Mouse (Mus musculus): ENCODE measurements around the gene Fbxl5. TPM values are rescaled to one million over a fixed set of nuclear protein-coding genes. Genes with fewer than 3 reads are reported as not detected.

Fbxl5 gene
- polyA plus RNA-seq, 1 experiment from 2014 or later = 85.1 TPM

GRCm38 (mm10) chr5:43818695-43819094 lies 2.7 kb downstream of the Fbxl5 start, which contains the start of gene Bst1:
TSS of gene Bst1 (plus strand) at chr5:43818885.
- ATAC-seq = no peak
- no peaks in the 10 kb centered on the region for H3K9me3 ChIP-seq (replicated peaks; ENCODE audit: control insufficient read depth, low read length, poor library complexity, severe bottlenecking)
- no peaks in the 10 kb centered on the region for H3K27me3 ChIP-seq (ENCODE audit: control insufficient read depth, insufficient read depth, low read depth, low read length)
- 54% methylated on average over 12 of the region's 12 CpGs for WGBS
- H3K9ac ChIP-seq (ENCODE audit: low read depth, low read length) = no peak within 1 kb of the TSS
- H3K4me1 ChIP-seq (ENCODE audit: control insufficient read depth, insufficient read depth, low read length) = no peaks in the 10 kb centered on the region
- H3K36me3 ChIP-seq (ENCODE audit: control insufficient read depth, insufficient read depth, low read length) = no peaks in the 10 kb centered on the region
- no peak within 1 kb of the TSS for H3K27ac ChIP-seq (ENCODE audit: low read length)
- H3K4me3 ChIP-seq (ENCODE audit: low read depth, low read length) = no peak within 1 kb of the TSS
- H3K4me2 ChIP-seq (ENCODE audit: low read length) = no peak within 1 kb of the TSS

- no peak for ATAC-seq
- no peak overlapping the region for H3K9ac ChIP-seq (ENCODE audit: low read depth, low read length)
- H3K9me3 ChIP-seq (replicated peaks; ENCODE audit: control insufficient read depth, low read length, poor library complexity, severe bottlenecking) = no peaks in the 10 kb centered on the region
- H3K27ac ChIP-seq (ENCODE audit: low read length) = no peak overlapping the region
- H3K4me2 ChIP-seq (ENCODE audit: low read length) = no peak overlapping the region
- 69% methylated on average over 1 of the region's 1 CpGs for WGBS
- H3K4me1 ChIP-seq (ENCODE audit: control insufficient read depth, insufficient read depth, low read length) = no peaks in the 10 kb centered on the region
- no peaks in the 10 kb centered on the region for H3K36me3 ChIP-seq (ENCODE audit: control insufficient read depth, insufficient read depth, low read length)
- H3K27me3 ChIP-seq (ENCODE audit: control insufficient read depth, insufficient read depth, low read depth, low read length) = no peaks in the 10 kb centered on the region
- H3K4me3 ChIP-seq (ENCODE audit: low read depth, low read length) = no peak overlapping the region
These were observed 5.7 kb downstream of the Fbxl5 start for GRCm38 (mm10) chr5:43815769-43816168.

- H3K4me1 ChIP-seq (ENCODE audit: control insufficient read depth, insufficient read depth, low read length) = no peaks in the 10 kb centered on the region
- 80% methylated on average over 2 of the region's 2 CpGs for WGBS
- H3K4me2 ChIP-seq (ENCODE audit: low read length) = no peak overlapping the region
- no peak for ATAC-seq
- no peak overlapping the region for H3K9ac ChIP-seq (ENCODE audit: low read depth, low read length)
- no peaks in the 10 kb centered on the region for H3K9me3 ChIP-seq (replicated peaks; ENCODE audit: control insufficient read depth, low read length, poor library complexity, severe bottlenecking)
- no peak overlapping the region for H3K4me3 ChIP-seq (ENCODE audit: low read depth, low read length)
- no peaks in the 10 kb centered on the region for H3K27me3 ChIP-seq (ENCODE audit: control insufficient read depth, insufficient read depth, low read depth, low read length)
- H3K27ac ChIP-seq (ENCODE audit: low read length) = no peak overlapping the region
- no peaks in the 10 kb centered on the region for H3K36me3 ChIP-seq (ENCODE audit: control insufficient read depth, insufficient read depth, low read length)
These were observed 6.9 kb downstream of the Fbxl5 start for GRCm38 (mm10) chr5:43814536-43814935.

DNA sequence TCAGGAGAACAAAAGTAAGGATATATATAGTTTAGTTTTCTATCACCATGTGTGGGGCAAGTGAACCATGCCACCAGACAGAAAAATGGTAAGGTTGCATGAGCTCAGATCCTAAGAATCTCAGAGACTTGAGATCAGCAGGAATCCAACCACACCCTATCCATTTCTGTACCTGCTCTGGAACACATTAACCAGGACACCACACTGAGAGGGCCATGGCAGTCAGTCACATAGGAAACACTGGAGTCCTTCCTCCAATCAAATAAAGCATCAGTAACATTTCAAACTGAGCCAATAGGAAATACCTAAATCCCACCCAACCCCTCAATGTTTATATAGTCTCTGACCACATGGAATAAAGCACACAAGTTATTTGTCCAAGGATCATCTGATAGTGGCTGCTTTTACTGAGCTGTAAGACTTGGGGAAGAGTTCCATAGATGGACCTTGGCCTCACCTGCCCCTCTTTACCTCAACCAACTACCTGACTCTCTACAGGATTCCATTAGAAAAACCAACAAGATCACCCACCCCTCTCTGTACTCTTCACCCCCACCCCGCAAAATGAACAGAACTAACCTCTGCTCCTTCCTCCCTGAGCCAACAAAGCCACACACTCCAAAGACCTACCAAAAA lies 10.9 kb downstream of the Fbxl5 start:
- H3K9me3 ChIP-seq (replicated peaks; ENCODE audit: control insufficient read depth, low read length, poor library complexity, severe bottlenecking) = no peaks in the 10 kb centered on the region
- no peaks in the 10 kb centered on the region for H3K27me3 ChIP-seq (ENCODE audit: control insufficient read depth, insufficient read depth, low read depth, low read length)
- no peak for ATAC-seq
- H3K4me1 ChIP-seq (ENCODE audit: control insufficient read depth, insufficient read depth, low read length) = no peaks in the 10 kb centered on the region
- H3K27ac ChIP-seq (ENCODE audit: low read length) = no peak overlapping the region
- H3K36me3 ChIP-seq (ENCODE audit: control insufficient read depth, insufficient read depth, low read length) = no peaks in the 10 kb centered on the region
- no peak overlapping the region for H3K4me2 ChIP-seq (ENCODE audit: low read length)
- H3K9ac ChIP-seq (ENCODE audit: low read depth, low read length) = no peak overlapping the region
- 79% methylated on average over 1 of the region's 1 CpGs for WGBS
- H3K4me3 ChIP-seq (ENCODE audit: low read depth, low read length) = no peak overlapping the region

DNA sequence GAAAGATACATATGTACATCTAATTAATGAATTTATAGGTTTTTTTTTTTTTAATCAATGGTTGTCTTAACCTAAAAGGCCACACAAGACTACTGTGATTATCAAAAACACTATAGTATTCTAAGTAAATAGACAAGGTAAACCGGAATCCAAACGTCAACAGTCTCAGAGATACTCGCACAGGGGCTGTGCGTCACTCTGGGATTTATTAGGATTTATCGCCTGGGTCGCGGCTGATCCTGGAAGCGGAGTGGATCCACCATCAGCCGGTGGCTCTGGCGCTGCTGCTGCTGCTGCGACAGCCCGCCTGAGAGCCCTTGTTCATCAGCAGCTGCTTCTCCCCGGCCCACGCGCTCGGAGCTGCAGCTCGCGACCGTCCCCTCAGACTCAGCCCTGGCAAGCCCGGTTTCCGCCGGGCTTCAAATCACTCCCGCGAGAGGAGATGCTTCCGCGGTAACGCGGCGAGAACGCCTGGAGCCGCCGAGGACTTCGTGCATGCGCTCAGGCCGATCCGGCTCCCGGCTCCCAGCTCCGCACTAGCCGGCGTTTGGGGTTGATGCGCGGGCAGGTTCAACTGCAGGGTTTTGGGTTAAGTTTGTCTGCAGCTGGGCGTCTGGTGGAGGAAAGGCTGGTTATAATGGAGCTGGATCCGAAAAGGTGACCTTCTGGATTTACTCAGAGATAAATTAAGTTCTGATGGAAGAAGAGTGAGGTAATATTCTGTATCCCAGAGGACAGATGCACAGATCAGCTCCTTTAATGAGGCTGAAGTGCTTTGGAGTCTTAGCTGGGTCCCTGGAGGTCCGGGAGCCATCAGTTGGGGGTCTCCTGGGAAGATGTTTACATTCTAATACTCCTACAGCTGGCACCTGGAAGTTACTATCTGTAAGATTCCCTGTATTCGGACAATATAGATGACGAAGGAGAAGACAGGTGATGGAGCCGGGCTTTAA lies 13.4 kb downstream of the Fbxl5 start:
- Histone ChIP-seq H3K27ac (ENCODE audit: low read length) (peak overlapping the region; percentile 89), H3K4me1 (ENCODE audit: control insufficient read depth, insufficient read depth, low read length) (no peaks in the 10 kb centered on the region), H3K4me2 (ENCODE audit: low read length) (peak overlapping the region; percentile 86), H3K4me3 (ENCODE audit: low read depth, low read length) (peak overlapping the region; percentile 58), H3K9ac (ENCODE audit: low read depth, low read length) (peak overlapping the region; percentile 83), H3K27me3 (ENCODE audit: control insufficient read depth, insufficient read depth, low read depth, low read length) (no peaks in the 10 kb centered on the region), H3K9me3 (replicated peaks; ENCODE audit: control insufficient read depth, low read length, poor library complexity, severe bottlenecking) (no peaks in the 10 kb centered on the region), H3K36me3 (ENCODE audit: control insufficient read depth, insufficient read depth, low read length) (no peaks in the 10 kb centered on the region)
- ATAC-seq = peak; percentile 97
- WGBS = 4% methylated on average over 48 of the region's 48 CpGs

- Histone ChIP-seq H3K4me2 (ENCODE audit: low read length) (no peak overlapping the region), H3K4me3 (ENCODE audit: low read depth, low read length) (no peak overlapping the region), H3K27me3 (ENCODE audit: control insufficient read depth, insufficient read depth, low read depth, low read length) (no peaks in the 10 kb centered on the region), H3K36me3 (ENCODE audit: control insufficient read depth, insufficient read depth, low read length) (no peaks in the 10 kb centered on the region), H3K4me1 (ENCODE audit: control insufficient read depth, insufficient read depth, low read length) (no peaks in the 10 kb centered on the region), H3K9ac (ENCODE audit: low read depth, low read length) (no peak overlapping the region), H3K9me3 (replicated peaks; ENCODE audit: control insufficient read depth, low read length, poor library complexity, severe bottlenecking) (no peaks in the 10 kb centered on the region), H3K27ac (ENCODE audit: low read length) (no peak overlapping the region)
- ATAC-seq = no peak
- WGBS = 80% methylated on average over 4 of the region's 4 CpGs
These were observed 14.5 kb downstream of the Fbxl5 start for GRCm38 (mm10) chr5:43806914-43807313.

- Histone ChIP-seq H3K27ac (ENCODE audit: low read length) (no peak overlapping the region), H3K27me3 (ENCODE audit: control insufficient read depth, insufficient read depth, low read depth, low read length) (no peaks in the 10 kb centered on the region), H3K36me3 (ENCODE audit: control insufficient read depth, insufficient read depth, low read length) (no peaks in the 10 kb centered on the region), H3K9ac (ENCODE audit: low read depth, low read length) (no peak overlapping the region), H3K4me1 (ENCODE audit: control insufficient read depth, insufficient read depth, low read length) (no peaks in the 10 kb centered on the region), H3K4me3 (ENCODE audit: low read depth, low read length) (no peak overlapping the region), H3K9me3 (replicated peaks; ENCODE audit: control insufficient read depth, low read length, poor library complexity, severe bottlenecking) (no peaks in the 10 kb centered on the region), H3K4me2 (ENCODE audit: low read length) (no peak overlapping the region)
- 95% methylated on average over 7 of the region's 7 CpGs for WGBS
- ATAC-seq = no peak
These were observed 15.1 kb downstream of the Fbxl5 start for GRCm38 (mm10) chr5:43806340-43806739.

DNA sequence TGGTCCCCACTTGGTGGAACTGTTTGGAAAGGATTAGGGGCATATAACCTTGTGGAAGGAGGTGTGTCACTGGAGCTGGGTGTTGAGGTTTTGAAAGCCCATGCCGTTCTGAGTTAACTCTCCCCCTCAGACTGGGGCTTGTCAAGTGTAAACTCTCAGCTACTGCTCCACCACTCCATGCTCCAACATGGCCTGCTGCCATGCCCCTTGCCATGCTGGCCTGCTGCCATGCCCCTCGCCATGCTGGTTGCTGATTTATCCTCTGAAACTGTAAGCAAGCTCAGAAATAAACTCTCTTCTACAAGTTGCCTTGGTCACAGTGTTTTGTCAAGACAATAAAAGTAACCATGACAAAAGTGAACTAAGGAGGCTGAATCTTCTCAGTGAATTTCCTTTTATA lies 16.0 kb downstream of the Fbxl5 start:
- 79% methylated on average over 2 of the region's 2 CpGs for WGBS
- Histone ChIP-seq H3K36me3 (ENCODE audit: control insufficient read depth, insufficient read depth, low read length) (no peaks in the 10 kb centered on the region), H3K27ac (ENCODE audit: low read length) (no peak overlapping the region), H3K4me1 (ENCODE audit: control insufficient read depth, insufficient read depth, low read length) (no peaks in the 10 kb centered on the region), H3K4me2 (ENCODE audit: low read length) (no peak overlapping the region), H3K9me3 (replicated peaks; ENCODE audit: control insufficient read depth, low read length, poor library complexity, severe bottlenecking) (no peaks in the 10 kb centered on the region), H3K4me3 (ENCODE audit: low read depth, low read length) (no peak overlapping the region), H3K9ac (ENCODE audit: low read depth, low read length) (no peak overlapping the region), H3K27me3 (ENCODE audit: control insufficient read depth, insufficient read depth, low read depth, low read length) (no peaks in the 10 kb centered on the region)
- no peak for ATAC-seq

DNA sequence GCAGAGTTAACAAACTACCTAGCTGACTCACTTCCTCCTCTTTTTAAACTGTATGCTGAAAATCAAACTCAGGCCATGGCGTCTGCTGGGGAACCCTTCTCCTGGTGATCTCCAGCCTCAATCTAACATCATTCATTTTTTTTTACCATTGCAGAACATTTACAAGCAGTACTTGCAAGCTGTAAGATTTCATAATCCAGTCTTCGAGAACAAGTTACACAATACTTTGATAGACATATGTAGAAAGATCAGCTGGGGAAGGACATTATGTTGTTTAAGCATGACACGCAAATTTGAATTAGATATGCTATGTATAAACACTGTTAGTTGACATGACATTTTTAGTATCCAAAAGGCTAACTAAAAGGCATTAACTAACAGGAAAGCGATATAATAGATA lies 19.6 kb downstream of the Fbxl5 start:
- Histone ChIP-seq H3K4me3 (ENCODE audit: low read depth, low read length) (no peak overlapping the region), H3K27me3 (ENCODE audit: control insufficient read depth, insufficient read depth, low read depth, low read length) (no peaks in the 10 kb centered on the region), H3K4me1 (ENCODE audit: control insufficient read depth, insufficient read depth, low read length) (no peaks in the 10 kb centered on the region), H3K9ac (ENCODE audit: low read depth, low read length) (no peak overlapping the region), H3K4me2 (ENCODE audit: low read length) (no peak overlapping the region), H3K9me3 (replicated peaks; ENCODE audit: control insufficient read depth, low read length, poor library complexity, severe bottlenecking) (no peaks in the 10 kb centered on the region), H3K27ac (ENCODE audit: low read length) (no peak overlapping the region), H3K36me3 (ENCODE audit: control insufficient read depth, insufficient read depth, low read length) (no peaks in the 10 kb centered on the region)
- WGBS = 90% methylated on average over 4 of the region's 4 CpGs
- no peak for ATAC-seq

All from midbrain, embryonic 16.5 days (tissue).